Mouse (Mus musculus) heart, adult 2 months (tissue): ENCODE measurements around the gene Nsun4. TPM values are rescaled to one million over a fixed set of nuclear protein-coding genes. Genes with fewer than 3 reads are reported as not detected.

Experiments
- DNase-seq, 2 experiments: peaks; one replicate each; pipeline ENCODE4 v3.0.0; 2021
- H3K27ac ChIP-seq: fragments of 200-600 bp; 2 replicates; pipeline ENCODE4 v1.8.1; 2022
- H3K27me3 ChIP-seq: fragments of 200-500 bp; 2 replicates; pipeline ENCODE4 v1.6.1; 2012; ENCODE audit warnings: mild to moderate bottlenecking, low read length, inconsistent platforms, mixed read lengths; ENCODE audit not compliant: control insufficient read depth, insufficient read depth
- H3K36me3 ChIP-seq: fragments of 200-500 bp; 2 replicates; pipeline ENCODE4 v1.6.1; 2012; ENCODE audit warnings: low read length, inconsistent platforms; ENCODE audit not compliant: control insufficient read depth, insufficient read depth
- H3K4me1 ChIP-seq: fragments of 200-500 bp; 2 replicates; pipeline ENCODE4 v1.6.1; 2011; ENCODE audit warnings: low read length; ENCODE audit not compliant: control insufficient read depth, insufficient read depth
- H3K4me3 ChIP-seq: fragments of 200-600 bp; 2 replicates; pipeline ENCODE4 v1.8.1; 2022
- H3K79me2 ChIP-seq: fragments of 200-500 bp; replicated peaks from 2 replicates; pipeline ENCODE4 v1.6.1; 2012; ENCODE audit warnings: mild to moderate bottlenecking, inconsistent platforms, low read length, moderate library complexity, mixed read lengths; ENCODE audit not compliant: control insufficient read depth, insufficient read depth
- H3K9ac ChIP-seq: fragments of 200-500 bp; 2 replicates; pipeline ENCODE4 v1.6.1; 2012; ENCODE audit warnings: low read depth, mild to moderate bottlenecking, control low read depth, inconsistent platforms, low read length, mixed read lengths
- CTCF ChIP-seq: fragments of 200-600 bp; IDR thresholded peaks from 2 replicates; pipeline ENCODE4 v1.8.1; 2022; ENCODE audit warnings: antibody characterized with exemption, mild to moderate bottlenecking, moderate library complexity
- EP300 ChIP-seq: fragments of 200-500 bp; IDR thresholded peaks from 2 replicates; pipeline ENCODE4 v1.6.1; 2011; ENCODE audit warnings: low read depth, low read length, control low read depth; ENCODE audit not compliant: insufficient read depth
- POLR2A ChIP-seq: fragments of 200-500 bp; IDR thresholded peaks from 2 replicates; pipeline ENCODE4 v1.6.1; 2011; ENCODE audit warnings: mild to moderate bottlenecking, low read depth, low read length, control low read depth; ENCODE audit not compliant: insufficient read depth
- WGBS: fragments of 180-500 bp; shearing (Covaris S2); methylation state at CpG from one replicate; pipeline ENCODE4 v1.1.7; 2018; 5-methylcytosine and 5-hydroxymethylcytosine counted together
- intact Hi-C: fragments of 180-260 bp; cut with DNase I; formaldehyde crosslinking; loops from one replicate; pipeline ENCODE4 v1.15.1; 2025
- polyA plus RNA-seq: library from polyadenylated mRNA; depleted of rRNA; stranded (reverse); fragments of >200 nt; gene quantifications from 2 replicates; pipeline ENCODE4 v1.2.3, GENCODE M21; 2012
- total RNA-seq, 2 experiments: library from RNA; stranded (reverse); gene quantifications; 2 replicates each; pipeline ENCODE4 v1.2.3; 2021

The Nsun4 gene
- total and polyA plus RNA-seq, 3 experiments: 24.3 to 28.4 (median 24.9) TPM

GRCm38 (mm10) chr4:116016862-116017299 is 36.8 kb downstream of the Nsun4 start:
- Histone ChIP-seq H3K4me3 (peak overlapping the region; percentile 61), H3K9ac (no peak overlapping the region; the same call in 1 of the 2 replicates), H3K27ac (no peak overlapping the region), H3K79me2 (no peaks in the 10 kb centered on the region), H3K36me3 (no peaks in the 10 kb centered on the region), H3K4me1 (no peaks in the 10 kb centered on the region), H3K27me3 (peaks cover 5% of the 10 kb centered on the region)
- WGBS: 11% methylated on average over 16 of the region's 16 CpGs
- TF ChIP-seq POLR2A (no peak), EP300 (no peak), CTCF (no peak)
- intact Hi-C loops: no loop called here
- DNase-seq: no peak

- H3K9ac ChIP-seq: no peak overlapping the region
- TF ChIP-seq POLR2A (no peak), EP300 (no peak)
- WGBS: 55% methylated on average over 3 of the region's 3 CpGs
- H3K27ac ChIP-seq: no peak overlapping the region
- no peak overlapping the region for H3K4me3 ChIP-seq
- H3K79me2 ChIP-seq: no peaks in the 10 kb centered on the region
- no peaks in the 10 kb centered on the region for H3K4me1 ChIP-seq
- no peaks in the 10 kb centered on the region for H3K36me3 ChIP-seq
- intact Hi-C loops: no loop called here
- peaks cover 5% of the 10 kb centered on the region for H3K27me3 ChIP-seq
- no peak for DNase-seq
Measured at GRCm38 (mm10) chr4:116016396-116016795, 37.3 kb downstream of the Nsun4 start.

DNA sequence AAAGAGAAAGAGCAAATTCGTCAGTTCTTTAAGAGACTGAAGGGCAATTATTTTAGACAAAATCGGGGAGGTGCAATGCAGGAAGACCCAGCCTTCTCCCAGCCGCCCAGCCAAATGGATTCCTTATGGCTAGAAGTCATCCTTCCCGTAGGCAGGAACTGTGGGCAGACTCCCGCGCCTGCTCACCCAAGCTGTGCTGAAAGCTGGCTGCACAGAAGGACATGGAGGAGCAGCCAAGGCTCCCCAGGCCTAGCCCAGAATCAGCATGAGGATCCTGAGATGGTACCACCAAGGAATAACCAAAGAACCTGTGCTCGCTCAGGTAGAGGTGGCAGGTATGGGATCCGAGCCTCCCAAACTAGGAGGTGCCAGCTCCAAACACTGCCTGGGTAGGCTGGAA is 37.7 kb downstream of the Nsun4 start:
- intact Hi-C loops: no loop called here
- Histone ChIP-seq H3K4me3 (no peak overlapping the region), H3K79me2 (no peaks in the 10 kb centered on the region), H3K27ac (no peak overlapping the region), H3K9ac (no peak overlapping the region), H3K36me3 (no peaks in the 10 kb centered on the region), H3K27me3 (peaks cover 5% of the 10 kb centered on the region), H3K4me1 (no peaks in the 10 kb centered on the region)
- WGBS: 72% methylated on average over 8 of the region's 8 CpGs
- no peak for DNase-seq
- TF ChIP-seq POLR2A (no peak), CTCF (no peak), EP300 (no peak)

GRCm38 (mm10) chr4:116015502-116015901 is 38.2 kb downstream of the Nsun4 start:
- H3K27me3 ChIP-seq: peaks cover 5% of the 10 kb centered on the region
- no peak overlapping the region for H3K27ac ChIP-seq
- TF ChIP-seq CTCF (no peak), EP300 (no peak), POLR2A (no peak)

DNA sequence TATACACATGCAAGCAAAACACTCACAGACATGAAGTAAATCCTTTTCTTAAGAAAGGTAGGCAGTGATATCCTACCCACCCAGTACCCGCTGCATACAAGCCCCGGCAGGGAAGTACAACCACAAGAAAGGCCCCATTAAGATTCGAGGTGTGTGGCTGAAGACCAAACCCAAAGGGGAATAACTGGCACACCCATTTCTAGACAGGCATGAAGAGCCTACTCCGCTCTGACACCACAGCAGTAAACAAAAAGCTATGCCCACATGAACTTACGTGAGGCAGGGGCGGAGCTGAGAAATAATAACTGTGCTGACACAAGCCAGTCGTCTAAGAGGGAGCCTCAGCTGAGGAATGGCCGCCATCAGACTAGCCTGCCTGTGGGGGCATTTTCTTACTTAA is 43.5 kb downstream of the Nsun4 start:
- no peak for TF ChIP-seq POLR2A
- TF ChIP-seq EP300: no peak
- TF ChIP-seq CTCF: no peak

More at GRCm38 (mm10) chr4:116015502-116015901, 38.2 kb downstream of the Nsun4 start:
- no peak for DNase-seq
- Histone ChIP-seq H3K79me2 (no peaks in the 10 kb centered on the region), H3K4me1 (no peaks in the 10 kb centered on the region), H3K36me3 (no peaks in the 10 kb centered on the region), H3K9ac (no peak overlapping the region), H3K4me3 (no peak overlapping the region)
- intact Hi-C loops: no loop called here
- 80% methylated on average over 5 of the region's 5 CpGs for WGBS

DNA sequence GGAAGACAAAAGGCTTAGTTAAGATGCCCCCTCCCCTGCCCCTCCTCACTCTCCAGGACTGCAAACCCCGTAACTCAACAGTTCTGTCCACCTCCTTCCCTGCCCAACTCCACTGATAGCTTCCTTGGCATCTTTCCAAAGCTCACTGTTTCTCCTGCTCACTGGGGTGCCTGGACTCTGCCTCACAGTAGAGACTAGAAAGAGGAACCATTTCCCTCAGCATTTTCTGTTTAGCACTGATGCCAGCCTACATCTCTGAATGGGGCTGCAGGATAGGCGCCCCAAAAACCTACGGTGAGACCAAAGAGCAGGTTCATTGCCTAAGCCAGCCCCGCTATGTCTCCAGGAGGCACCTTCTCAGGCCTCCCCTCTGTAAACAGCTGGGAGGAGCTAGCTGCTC is 52.5 kb downstream of the Nsun4 start:
- H3K4me3 ChIP-seq: no peak overlapping the region
- no peak for TF ChIP-seq POLR2A
- TF ChIP-seq EP300: no peak
- no peak for TF ChIP-seq CTCF
- no peaks in the 10 kb centered on the region for H3K27me3 ChIP-seq
- intact Hi-C loops: no loop called here
- no peaks in the 10 kb centered on the region for H3K4me1 ChIP-seq
- no peak for DNase-seq
- H3K79me2 ChIP-seq: no peaks in the 10 kb centered on the region
- 72% methylated on average over 4 of the region's 4 CpGs for WGBS
- H3K9ac ChIP-seq: no peak overlapping the region
- no peak overlapping the region for H3K27ac ChIP-seq
- H3K36me3 ChIP-seq: no peaks in the 10 kb centered on the region

More for the DNA sequence above, 43.5 kb downstream of the Nsun4 start:
- Histone ChIP-seq H3K27ac (no peak overlapping the region), H3K27me3 (no peaks in the 10 kb centered on the region; the same call in 1 of the 2 replicates), H3K79me2 (no peaks in the 10 kb centered on the region), H3K36me3 (no peaks in the 10 kb centered on the region), H3K4me3 (no peak overlapping the region), H3K9ac (no peak overlapping the region), H3K4me1 (no peaks in the 10 kb centered on the region)
- intact Hi-C loops: no loop called here
- 75% methylated on average over 8 of the region's 8 CpGs for whole genome bisulfite sequencing
- DNase-seq: no peak
